Mouse (Mus musculus): ENCODE measurements around the gene Hs3st3a1. TPM values are rescaled to one million over a fixed set of nuclear protein-coding genes. Genes with fewer than 3 reads are reported as not detected.

The Hs3st3a1 gene
- polyA plus RNA-seq, 1 experiment from 2014 or later, result 0.10 TPM

- Histone ChIP-seq H3K9me3 (ENCODE audit: control insufficient read depth, low read length) (peaks cover 2% of the 10 kb centered on the region; the same call in 1 of the 2 replicates), H3K4me2 (ENCODE audit: low read length) (no peak overlapping the region), H3K27ac (ENCODE audit: low read length) (no peak overlapping the region), H3K9ac (replicated peaks; ENCODE audit: low read depth, low read length) (no peak overlapping the region), H3K36me3 (ENCODE audit: control insufficient read depth, insufficient read depth) (no peaks in the 10 kb centered on the region), H3K27me3 (replicated peaks; ENCODE audit: control insufficient read depth, insufficient read depth, low read length) (no peaks in the 10 kb centered on the region), H3K4me3 (replicated peaks; ENCODE audit: low read length) (no peak overlapping the region), H3K4me1 (replicated peaks; ENCODE audit: control insufficient read depth, insufficient read depth, low read length) (no peaks in the 10 kb centered on the region)
- 93% methylated on average over 3 of the region's 3 CpGs for WGBS
- no peak for ATAC-seq
Observed at GRCm38 (mm10) chr11:64503040-64503439, 67.9 kb downstream of the Hs3st3a1 start.

DNA sequence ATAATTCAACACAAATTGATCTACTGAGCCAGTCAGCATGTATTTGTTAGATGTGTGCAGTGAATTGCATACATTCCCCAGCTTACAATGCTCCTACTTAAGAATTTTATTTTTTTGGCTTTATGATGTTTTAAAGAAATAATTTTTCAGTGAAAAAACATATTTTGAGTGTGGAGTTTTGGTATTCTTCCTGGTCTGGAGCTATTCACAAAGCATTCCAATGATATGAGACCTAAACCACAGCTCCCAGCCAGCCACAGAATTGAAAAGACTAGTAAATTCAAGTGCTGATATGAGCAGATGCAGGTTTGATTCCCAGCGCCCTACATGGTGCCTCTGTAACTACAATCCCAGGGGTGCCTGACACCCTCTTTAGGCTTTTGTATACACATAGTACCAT is 70.8 kb downstream of the Hs3st3a1 start:
- 94% methylated on average over 1 of the region's 1 CpGs for WGBS
- Histone ChIP-seq H3K4me1 (replicated peaks; ENCODE audit: control insufficient read depth, insufficient read depth, low read length) (no peaks in the 10 kb centered on the region), H3K9ac (replicated peaks; ENCODE audit: low read depth, low read length) (no peak overlapping the region), H3K27ac (ENCODE audit: low read length) (no peak overlapping the region), H3K9me3 (ENCODE audit: control insufficient read depth, low read length) (peaks cover 2% of the 10 kb centered on the region; the same call in 1 of the 2 replicates), H3K4me2 (ENCODE audit: low read length) (no peak overlapping the region), H3K27me3 (replicated peaks; ENCODE audit: control insufficient read depth, insufficient read depth, low read length) (no peaks in the 10 kb centered on the region), H3K4me3 (replicated peaks; ENCODE audit: low read length) (no peak overlapping the region), H3K36me3 (ENCODE audit: control insufficient read depth, insufficient read depth) (no peaks in the 10 kb centered on the region)
- no peak for ATAC-seq

DNA sequence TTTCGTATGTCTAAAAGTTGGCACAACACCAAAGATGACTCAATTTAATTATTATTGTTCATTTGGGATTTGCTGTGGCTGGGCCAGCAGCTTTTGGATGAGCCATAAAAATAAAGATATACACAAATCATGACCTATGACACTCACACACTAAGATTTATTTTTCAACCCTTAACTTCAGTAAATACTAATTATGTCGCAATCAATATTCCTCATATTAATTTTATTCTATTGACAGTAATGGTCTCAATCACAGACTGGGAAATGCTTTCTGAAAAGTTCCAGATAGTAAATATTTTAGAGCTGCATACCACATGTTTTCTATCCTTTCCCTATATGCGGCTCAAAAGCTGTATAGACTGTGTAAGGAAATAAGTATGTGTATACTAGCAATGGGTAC is 71.9 kb downstream of the Hs3st3a1 start:
- H3K36me3 ChIP-seq (ENCODE audit: control insufficient read depth, insufficient read depth), result no peaks in the 10 kb centered on the region
- no peaks in the 10 kb centered on the region for H3K4me1 ChIP-seq (replicated peaks; ENCODE audit: control insufficient read depth, insufficient read depth, low read length)
- H3K9me3 ChIP-seq (ENCODE audit: control insufficient read depth, low read length), result peaks cover 2% of the 10 kb centered on the region; the same call in 1 of the 2 replicates
- H3K9ac ChIP-seq (replicated peaks; ENCODE audit: low read depth, low read length), result no peak overlapping the region
- H3K27me3 ChIP-seq (replicated peaks; ENCODE audit: control insufficient read depth, insufficient read depth, low read length), result no peaks in the 10 kb centered on the region
- no peak overlapping the region for H3K4me3 ChIP-seq (replicated peaks; ENCODE audit: low read length)
- ATAC-seq, result no peak
- WGBS, result 93% methylated on average over 3 of the region's 3 CpGs
- H3K4me2 ChIP-seq (ENCODE audit: low read length), result no peak overlapping the region
- H3K27ac ChIP-seq (ENCODE audit: low read length), result no peak overlapping the region

DNA sequence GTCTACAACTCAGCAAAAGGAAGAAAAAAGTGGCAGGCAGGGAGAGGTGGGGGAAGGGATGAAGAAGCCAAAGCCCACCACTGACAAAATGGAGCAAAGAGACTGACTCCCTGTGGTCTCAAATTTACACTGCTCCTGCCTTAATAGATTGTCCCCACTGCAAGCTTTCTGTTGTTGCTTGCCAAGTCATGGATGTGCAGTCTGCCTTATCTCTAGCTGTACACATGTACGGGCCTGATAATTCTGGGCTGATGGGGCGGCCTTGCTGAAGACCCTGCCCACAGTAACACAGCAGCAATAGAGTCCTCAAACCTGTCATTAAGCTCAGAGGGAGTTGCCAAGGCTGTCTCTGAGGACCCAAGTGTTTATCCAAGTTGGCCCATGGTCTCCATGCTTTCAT is 74.0 kb downstream of the Hs3st3a1 start:
- ATAC-seq, result no peak
- no peak overlapping the region for H3K4me2 ChIP-seq (ENCODE audit: low read length)
- no peaks in the 10 kb centered on the region for H3K36me3 ChIP-seq (ENCODE audit: control insufficient read depth, insufficient read depth)
- 92% methylated on average over 2 of the region's 2 CpGs for WGBS
- peaks cover 1% of the 10 kb centered on the region; the same call in 1 of the 2 replicates for H3K9me3 ChIP-seq (ENCODE audit: control insufficient read depth, low read length)
- no peaks in the 10 kb centered on the region for H3K27me3 ChIP-seq (replicated peaks; ENCODE audit: control insufficient read depth, insufficient read depth, low read length)
- H3K9ac ChIP-seq (replicated peaks; ENCODE audit: low read depth, low read length), result no peak overlapping the region
- H3K4me1 ChIP-seq (replicated peaks; ENCODE audit: control insufficient read depth, insufficient read depth, low read length), result no peaks in the 10 kb centered on the region
- H3K27ac ChIP-seq (ENCODE audit: low read length), result no peak overlapping the region
- no peak overlapping the region for H3K4me3 ChIP-seq (replicated peaks; ENCODE audit: low read length)

DNA sequence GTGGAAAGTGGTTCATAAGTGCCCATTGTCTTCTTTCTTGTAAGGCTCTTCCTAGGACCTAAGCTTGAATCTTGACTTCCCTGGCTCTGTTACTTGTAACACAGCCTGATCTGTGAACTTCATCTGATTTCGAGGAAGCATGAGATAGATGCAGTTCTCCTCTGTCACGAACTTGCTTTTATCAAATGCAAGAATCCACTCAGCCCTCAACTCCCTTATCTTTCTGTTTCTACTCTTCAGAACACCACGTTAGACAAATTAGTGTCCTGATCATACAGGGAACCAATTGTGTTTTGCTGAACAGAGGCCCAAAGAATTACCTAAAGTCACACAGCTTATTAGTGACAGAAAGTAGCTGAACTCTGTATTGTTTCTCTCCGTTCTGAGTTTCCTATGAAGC is 77.2 kb downstream of the Hs3st3a1 start:
- WGBS, result 81% methylated on average over 4 of the region's 4 CpGs
- no peak overlapping the region for H3K27ac ChIP-seq (ENCODE audit: low read length)

GRCm38 (mm10) chr11:64513419-64513818 is 78.3 kb downstream of the Hs3st3a1 start:
- Histone ChIP-seq H3K27ac (ENCODE audit: low read length) (no peak overlapping the region), H3K9me3 (ENCODE audit: control insufficient read depth, low read length) (no peaks in the 10 kb centered on the region), H3K9ac (replicated peaks; ENCODE audit: low read depth, low read length) (no peak overlapping the region), H3K4me1 (replicated peaks; ENCODE audit: control insufficient read depth, insufficient read depth, low read length) (peaks cover 6% of the 10 kb centered on the region; the same call in 1 of the 2 replicates), H3K27me3 (replicated peaks; ENCODE audit: control insufficient read depth, insufficient read depth, low read length) (no peaks in the 10 kb centered on the region), H3K4me2 (ENCODE audit: low read length) (no peak overlapping the region), H3K36me3 (ENCODE audit: control insufficient read depth, insufficient read depth) (no peaks in the 10 kb centered on the region), H3K4me3 (replicated peaks; ENCODE audit: low read length) (no peak overlapping the region)
- 89% methylated on average over 5 of the region's 5 CpGs for WGBS
- no peak for ATAC-seq

More for the DNA sequence above, 77.2 kb downstream of the Hs3st3a1 start:
- Histone ChIP-seq H3K4me3 (replicated peaks; ENCODE audit: low read length) (no peak overlapping the region), H3K9ac (replicated peaks; ENCODE audit: low read depth, low read length) (no peak overlapping the region), H3K4me1 (replicated peaks; ENCODE audit: control insufficient read depth, insufficient read depth, low read length) (no peaks in the 10 kb centered on the region), H3K4me2 (ENCODE audit: low read length) (no peak overlapping the region), H3K9me3 (ENCODE audit: control insufficient read depth, low read length) (no peaks in the 10 kb centered on the region), H3K36me3 (ENCODE audit: control insufficient read depth, insufficient read depth) (no peaks in the 10 kb centered on the region), H3K27me3 (replicated peaks; ENCODE audit: control insufficient read depth, insufficient read depth, low read length) (no peaks in the 10 kb centered on the region)
- ATAC-seq, result no peak

GRCm38 (mm10) chr11:64516712-64517589 is 81.8 kb downstream of the Hs3st3a1 start:
- WGBS, result 94% methylated on average over 9 of the region's 9 CpGs
- H3K9me3 ChIP-seq (ENCODE audit: control insufficient read depth, low read length), result no peaks in the 10 kb centered on the region
- H3K4me2 ChIP-seq (ENCODE audit: low read length), result no peak overlapping the region
- peaks cover 22% of the 10 kb centered on the region for H3K27me3 ChIP-seq (replicated peaks; ENCODE audit: control insufficient read depth, insufficient read depth, low read length)
- peaks cover 8% of the 10 kb centered on the region; the same call in 1 of the 2 replicates for H3K4me1 ChIP-seq (replicated peaks; ENCODE audit: control insufficient read depth, insufficient read depth, low read length)
- H3K9ac ChIP-seq (replicated peaks; ENCODE audit: low read depth, low read length), result no peak overlapping the region
- no peak for ATAC-seq
- H3K4me3 ChIP-seq (replicated peaks; ENCODE audit: low read length), result no peak overlapping the region
- no peak overlapping the region for H3K27ac ChIP-seq (ENCODE audit: low read length)
- H3K36me3 ChIP-seq (ENCODE audit: control insufficient read depth, insufficient read depth), result no peaks in the 10 kb centered on the region

DNA sequence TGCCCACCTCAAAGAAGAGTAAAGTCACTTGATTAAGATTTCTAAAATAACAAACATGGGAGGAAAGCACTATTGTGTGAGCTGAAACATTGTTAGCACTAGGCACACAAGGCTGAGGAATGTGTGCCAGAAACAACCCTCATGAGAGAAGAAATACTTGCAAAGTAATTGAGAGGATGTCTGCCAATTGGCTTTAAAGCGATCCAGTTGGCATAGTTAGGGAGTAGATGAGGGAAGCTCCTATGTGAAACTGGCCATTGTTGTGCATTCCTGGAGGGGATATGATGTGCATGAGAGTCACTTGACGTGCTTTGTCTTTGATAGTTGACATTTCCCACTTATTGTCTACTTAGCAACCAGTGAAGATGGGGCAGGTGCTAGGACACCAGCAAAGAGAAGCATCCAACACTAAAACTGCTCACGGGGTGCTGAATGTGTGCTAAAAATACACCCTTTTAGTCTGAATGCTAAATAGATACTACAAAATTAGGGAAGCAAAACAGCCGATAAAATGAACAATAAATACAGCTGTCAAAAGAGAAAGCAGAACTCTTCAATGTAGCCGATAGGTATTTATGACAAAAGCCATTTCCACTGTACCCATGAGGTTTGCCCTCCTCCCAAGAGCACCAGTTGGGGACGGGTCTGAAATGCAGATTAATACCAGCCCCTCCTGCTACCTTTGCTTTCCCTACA is 83.2 kb downstream of the Hs3st3a1 start:
- H3K4me3 ChIP-seq (replicated peaks; ENCODE audit: low read length), result no peak overlapping the region
- no peak overlapping the region for H3K4me2 ChIP-seq (ENCODE audit: low read length)
- H3K36me3 ChIP-seq (ENCODE audit: control insufficient read depth, insufficient read depth), result no peaks in the 10 kb centered on the region
- no peaks in the 10 kb centered on the region for H3K9me3 ChIP-seq (ENCODE audit: control insufficient read depth, low read length)
- ATAC-seq, result no peak
- no peak overlapping the region for H3K9ac ChIP-seq (replicated peaks; ENCODE audit: low read depth, low read length)
- H3K27me3 ChIP-seq (replicated peaks; ENCODE audit: control insufficient read depth, insufficient read depth, low read length), result peaks cover 29% of the 10 kb centered on the region
- 58% methylated on average over 6 of the region's 6 CpGs for WGBS
- H3K4me1 ChIP-seq (replicated peaks; ENCODE audit: control insufficient read depth, insufficient read depth, low read length), result peaks cover 8% of the 10 kb centered on the region; the same call in 1 of the 2 replicates
- H3K27ac ChIP-seq (ENCODE audit: low read length), result no peak overlapping the region

DNA sequence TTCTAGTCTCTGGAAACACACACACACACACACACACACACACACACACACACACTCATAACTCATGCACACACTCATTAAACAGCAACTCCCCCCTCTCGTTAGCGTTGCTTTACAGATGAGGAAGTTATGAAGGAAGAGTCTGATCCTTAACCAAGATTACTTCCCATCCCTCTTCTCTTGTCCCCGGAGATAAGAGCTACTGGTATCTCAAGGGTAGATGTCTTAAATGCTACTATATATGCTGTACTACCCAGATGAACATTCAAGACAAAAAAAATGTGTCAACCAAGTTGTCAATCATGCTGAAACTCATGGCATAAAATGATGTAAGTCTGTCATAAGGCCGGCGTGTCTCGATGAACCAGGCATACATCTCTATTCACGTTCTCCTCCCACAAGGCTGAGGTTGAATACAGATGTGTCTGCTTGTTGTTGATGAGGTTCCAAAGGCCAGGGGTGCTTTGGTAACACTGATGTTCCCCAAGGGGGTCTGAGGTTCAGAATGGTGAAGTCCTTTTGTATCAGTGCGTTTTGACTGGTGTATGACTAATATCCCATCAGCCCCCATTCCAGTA is 89.0 kb downstream of the Hs3st3a1 start:
- Histone ChIP-seq H3K4me2 (ENCODE audit: low read length) (no peak overlapping the region), H3K27me3 (replicated peaks; ENCODE audit: control insufficient read depth, insufficient read depth, low read length) (peaks cover 25% of the 10 kb centered on the region), H3K4me3 (replicated peaks; ENCODE audit: low read length) (no peak overlapping the region), H3K9ac (replicated peaks; ENCODE audit: low read depth, low read length) (no peak overlapping the region), H3K9me3 (ENCODE audit: control insufficient read depth, low read length) (no peaks in the 10 kb centered on the region), H3K4me1 (replicated peaks; ENCODE audit: control insufficient read depth, insufficient read depth, low read length) (no peaks in the 10 kb centered on the region), H3K36me3 (ENCODE audit: control insufficient read depth, insufficient read depth) (no peaks in the 10 kb centered on the region), H3K27ac (ENCODE audit: low read length) (no peak overlapping the region)
- no peak for ATAC-seq
- 94% methylated on average over 8 of the region's 8 CpGs for WGBS
